Mouse (Mus musculus): ENCODE results near the gene Gpatch1.
"Not testable (repeated sequence)": the region's sequence is repeated elsewhere in the genome, so short reads cannot be mapped to it uniquely, and the experiment has no call there.

The Gpatch1 gene

GRCm38 (mm10) chr7:35322732-35323420 is 4.6 kb upstream of the Gpatch1 start:
- DNase-seq (ENCODE audit: low spot score in 2 of 2) = no peak

GRCm38 (mm10) chr7:35322161-35322560 is 3.9 kb upstream of the Gpatch1 start:
- no peak for DNase-seq (ENCODE audit: low spot score in 2 of 2)

GRCm38 (mm10) chr7:35319755-35320154 is 1.5 kb upstream of the Gpatch1 start:
- DNase-seq (ENCODE audit: low spot score in 2 of 2) = no peak

DNA sequence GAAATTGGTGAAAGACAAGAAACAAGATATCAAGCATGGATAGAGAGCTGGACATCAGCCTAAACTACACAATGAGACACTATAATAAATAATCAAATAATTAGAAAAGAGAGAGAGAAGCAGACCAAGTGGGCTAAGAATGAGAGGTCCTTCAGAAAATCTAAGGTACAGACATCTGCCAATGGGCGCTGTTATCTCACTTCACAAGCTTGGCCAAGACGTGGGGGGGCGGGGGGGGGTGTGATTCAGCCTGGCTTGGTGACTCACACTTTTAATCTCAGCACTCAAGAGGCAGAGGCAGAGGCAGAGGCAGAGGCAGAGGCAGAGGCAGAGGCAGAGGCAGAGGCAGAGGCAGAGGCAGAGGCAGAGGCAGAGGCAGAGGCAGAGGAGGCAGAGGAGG is 981 bp upstream of the Gpatch1 start:
- not testable (repeated sequence) for DNase-seq (ENCODE audit: low spot score in 2 of 2)

GRCm38 (mm10) chr7:35314156-35314555 is 4.1 kb downstream of the Gpatch1 start:
- DNase-seq (ENCODE audit: low spot score in 2 of 2) = no peak

GRCm38 (mm10) chr7:35311214-35311613 is 7.0 kb downstream of the Gpatch1 start:
- DNase-seq (ENCODE audit: low spot score in 2 of 2) = no peak

- no peak for DNase-seq (ENCODE audit: low spot score in 2 of 2)
These were observed 17.4 kb downstream of the Gpatch1 start for GRCm38 (mm10) chr7:35300792-35301191.

GRCm38 (mm10) chr7:35299656-35300055 is 18.6 kb downstream of the Gpatch1 start:
- DNase-seq (ENCODE audit: low spot score in 2 of 2) = no peak

- DNase-seq (ENCODE audit: low spot score in 2 of 2) = no peak
These were observed 20.4 kb downstream of the Gpatch1 start for GRCm38 (mm10) chr7:35297886-35298285.

DNA sequence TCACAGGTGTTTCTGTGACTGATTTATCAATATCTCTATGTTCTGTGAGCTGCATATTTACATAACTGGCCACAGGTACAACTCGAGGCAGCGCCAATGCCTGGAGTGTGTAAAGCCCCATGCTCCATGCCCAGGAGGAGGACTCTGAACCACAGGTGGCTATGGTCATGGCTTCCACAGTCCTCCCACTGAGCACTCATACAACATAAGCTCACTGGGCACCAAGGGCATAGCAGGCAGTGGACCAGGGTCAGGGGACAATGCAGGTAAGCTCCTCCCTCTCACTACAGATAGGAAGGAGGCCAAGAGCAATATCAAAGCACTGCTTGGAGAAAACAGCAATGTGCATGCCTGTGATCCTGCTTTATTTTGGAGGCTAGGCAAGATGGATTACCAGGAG is 22.6 kb downstream of the Gpatch1 start:
- DNase-seq (ENCODE audit: low spot score in 2 of 2) = no peak

GRCm38 (mm10) chr7:35293464-35293863 is 24.8 kb downstream of the Gpatch1 start:
- DNase-seq (ENCODE audit: low spot score in 2 of 2) = no peak

DNA sequence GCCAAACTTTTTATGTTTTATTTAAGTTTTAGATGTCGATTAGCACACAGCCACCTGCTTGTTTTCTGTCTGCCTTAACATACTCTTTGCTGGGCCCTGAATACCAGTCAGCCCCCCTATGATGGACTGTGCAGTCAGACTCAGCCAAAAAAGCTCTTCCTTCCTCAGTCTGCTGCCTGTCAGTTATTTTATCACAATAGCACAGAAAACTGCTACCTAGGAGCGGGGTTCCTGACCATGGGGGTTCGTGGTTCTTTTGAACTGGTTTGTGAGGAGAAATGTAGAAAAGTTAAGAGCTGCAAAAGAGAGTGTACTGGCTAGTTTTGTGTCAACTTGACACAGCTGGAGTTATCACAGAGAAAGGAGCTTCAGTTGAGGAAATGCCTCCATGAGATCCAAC is 39.3 kb downstream of the Gpatch1 start:
- DNase-seq (ENCODE audit: low spot score in 2 of 2) = no peak

GRCm38 (mm10) chr7:35277433-35277832 is 40.8 kb downstream of the Gpatch1 start:
- no peak for DNase-seq (ENCODE audit: low spot score in 2 of 2)

GRCm38 (mm10) chr7:35269443-35270024 is 48.7 kb downstream of the Gpatch1 start:
- DNase-seq (ENCODE audit: low spot score in 2 of 2) = no peak

- DNase-seq (ENCODE audit: low spot score in 2 of 2) = no peak
These were observed 50.4 kb downstream of the Gpatch1 start for GRCm38 (mm10) chr7:35267841-35268240.

GRCm38 (mm10) chr7:35266666-35267065 is 51.6 kb downstream of the Gpatch1 start:
- no peak for DNase-seq (ENCODE audit: low spot score in 2 of 2)

- DNase-seq (ENCODE audit: low spot score in 2 of 2) = peak in 1 of 2 experiments; percentile 45
These were observed 53.5 kb downstream of the Gpatch1 start for GRCm38 (mm10) chr7:35264746-35265145.

- no peak for DNase-seq (ENCODE audit: low spot score in 2 of 2)
These were observed 54.4 kb downstream of the Gpatch1 start for GRCm38 (mm10) chr7:35263595-35264489.

DNA sequence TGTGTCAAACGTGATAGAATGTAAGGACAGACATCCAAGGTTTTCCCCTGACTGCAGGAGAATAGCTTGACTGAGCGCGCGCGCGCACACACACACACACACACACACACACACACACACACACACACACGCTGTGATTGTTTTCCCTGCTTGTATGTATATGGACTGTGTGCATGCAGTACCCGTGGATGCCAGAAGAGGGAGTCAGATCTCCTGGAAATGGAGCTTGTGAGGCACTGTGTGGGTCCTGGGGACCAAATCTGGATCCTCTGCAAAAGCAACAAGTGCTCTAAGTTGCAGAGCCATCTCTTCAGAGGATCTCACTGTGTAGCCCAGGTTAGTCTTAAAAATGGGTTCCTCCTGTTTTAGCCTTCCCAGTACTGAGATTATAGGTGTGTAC is 58.9 kb downstream of the Gpatch1 start:
- no peak for DNase-seq (ENCODE audit: low spot score in 2 of 2)

- DNase-seq (ENCODE audit: low spot score in 2 of 2) = no peak
These were observed 59.9 kb downstream of the Gpatch1 start for GRCm38 (mm10) chr7:35258294-35258693.

DNA sequence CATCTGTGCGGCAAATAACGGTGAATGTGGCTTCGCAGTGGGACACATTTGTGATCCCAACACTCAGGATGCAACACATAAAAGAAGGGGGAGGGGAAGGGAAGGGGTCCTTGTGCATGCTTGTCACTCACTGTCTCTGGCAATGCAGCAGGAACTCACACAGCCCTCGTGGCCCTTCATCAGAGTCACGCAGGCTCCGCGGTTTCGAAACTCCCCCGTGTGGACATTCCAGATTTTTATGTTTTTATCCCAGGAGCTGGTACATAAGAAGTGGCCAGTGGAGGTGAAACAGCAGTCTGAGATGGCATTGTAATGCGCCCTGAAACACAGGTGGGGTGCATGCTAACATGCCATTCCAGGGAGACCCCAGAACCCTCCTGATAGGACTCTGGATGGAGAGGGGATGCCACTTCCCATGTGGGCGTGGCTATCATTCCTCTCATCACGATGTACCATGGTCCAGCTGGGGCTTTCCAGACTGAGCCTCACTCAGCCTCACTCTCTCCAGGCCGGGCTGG is 66.1 kb downstream of the Gpatch1 start:
- DNase-seq (ENCODE audit: low spot score in 2 of 2) = peak in 1 of 2 experiments; percentile 42

DNA sequence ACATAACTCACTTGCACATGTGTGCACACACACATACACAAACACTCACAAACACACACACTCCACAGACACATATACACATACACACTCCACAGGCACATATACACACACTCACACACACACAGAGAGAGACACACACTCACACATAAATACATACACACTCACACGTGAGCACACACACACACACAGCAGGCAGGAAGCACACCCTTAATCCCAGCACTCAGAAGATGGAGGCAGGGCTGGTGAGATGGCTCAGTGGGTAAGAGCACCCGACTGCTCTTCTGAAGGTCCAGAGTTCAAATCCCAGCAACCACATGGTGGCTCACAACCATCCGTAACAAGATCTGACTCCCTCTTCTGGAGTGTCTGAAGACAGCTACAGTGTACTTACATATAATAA is 80.3 kb downstream of the Gpatch1 start:
- DNase-seq (ENCODE audit: low spot score in 2 of 2) = not testable (repeated sequence)
